In the genomic region with DNA sequence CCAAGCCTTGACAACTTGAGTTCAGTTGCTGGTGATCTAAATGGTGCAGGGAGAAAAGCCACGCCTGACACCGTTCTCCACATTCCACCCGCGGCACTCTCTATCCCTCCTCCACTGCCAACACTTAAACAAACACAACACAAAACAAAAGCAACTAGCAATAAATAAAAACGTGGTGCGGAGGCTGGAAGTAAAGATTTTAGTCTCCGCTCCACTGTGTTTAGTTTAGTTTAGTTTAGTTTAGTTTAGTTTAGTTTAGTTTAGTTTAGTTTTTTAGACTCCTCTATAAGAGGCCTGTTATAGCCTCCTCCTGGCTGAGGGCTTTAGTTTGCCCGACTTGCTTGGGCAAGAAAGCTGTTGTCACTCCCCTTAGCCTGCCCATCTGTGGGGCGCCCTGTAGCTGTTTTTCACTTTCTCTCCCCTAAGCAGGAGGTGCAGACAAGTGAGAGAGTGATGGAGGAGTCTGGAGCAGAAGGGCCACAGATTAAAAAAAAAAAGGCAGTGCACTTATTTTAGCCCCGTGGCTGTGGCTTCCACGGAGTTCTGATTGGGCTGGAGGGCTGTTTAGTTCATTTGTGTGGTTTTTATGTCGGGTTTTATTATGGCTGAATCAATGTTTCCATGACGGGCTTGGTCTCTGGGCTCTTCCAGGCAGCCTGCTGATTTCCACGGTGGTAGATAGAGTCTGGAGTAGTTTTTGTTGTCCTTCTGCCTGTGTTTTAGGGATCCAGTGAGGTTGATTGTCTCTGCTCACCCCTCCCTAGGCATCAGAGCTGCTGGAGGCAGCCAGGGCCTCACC, we compare ENCODE assay signal across 8 mouse cellular contexts. TPM values are rescaled to one million over a fixed set of nuclear protein-coding genes. Genes with fewer than 3 reads are reported as not detected.
DNase-seq lines count a peak whose midpoint lies in the region; ATAC-seq lines count a peak whose summit lies in the region.

No protein-coding gene starts in this region.

- no peak for ATAC-seq in kidney, embryonic 15.5 days (replicated peaks; ENCODE audit: low FRiP score)
- peak; percentile 16; the same call in 1 of the 2 replicates for ATAC-seq in embryonic facial prominence, embryonic 14.5 days (ENCODE audit: low read depth)
- ATAC-seq in inflammation-experienced regulatory T-cells, adult 6 months: peak; percentile 51

- peaks cover 36% of the 10 kb centered on the region for H3K4me1 ChIP-seq in kidney, embryonic 15.5 days
- peaks cover 12% of the 10 kb centered on the region; the same call in 1 of the 2 replicates for H3K4me1 ChIP-seq in embryonic facial prominence, embryonic 14.5 days (ENCODE audit: control insufficient read depth, insufficient read depth, low read length)

- 22% methylated on average over 14 of the region's 14 CpGs for WGBS in kidney, embryonic 15.5 days
- WGBS in embryonic facial prominence, embryonic 14.5 days: 16% methylated on average over 14 of the region's 14 CpGs

- H3K4me3 ChIP-seq in kidney, embryonic 15.5 days (replicated peaks): peak overlapping the region; percentile 63
- H3K4me3 ChIP-seq in embryonic facial prominence, embryonic 14.5 days (ENCODE audit: low read depth, low read length): peak overlapping the region; percentile 67

- 0 out of 2 replicates have a peak overlapping the region, but pooled peaks have one; percentile 63 for H3K9ac ChIP-seq in kidney, embryonic 15.5 days
- peak overlapping the region; percentile 79 for H3K9ac ChIP-seq in embryonic facial prominence, embryonic 14.5 days (ENCODE audit: low read depth, low read length)

- peak overlapping the region; percentile 86 for H3K4me2 ChIP-seq in kidney, embryonic 15.5 days
- H3K4me2 ChIP-seq in embryonic facial prominence, embryonic 14.5 days (ENCODE audit: low read depth, low read length): peak overlapping the region; percentile 88

- no peaks in the 10 kb centered on the region for H3K27me3 ChIP-seq in kidney, embryonic 15.5 days
- H3K27me3 ChIP-seq in embryonic facial prominence, embryonic 14.5 days (replicated peaks; ENCODE audit: control insufficient read depth, insufficient read depth, low read length): no peaks in the 10 kb centered on the region

- no peak for DNase-seq in kidney, adult 9 months
- DNase-seq in embryonic facial prominence, embryonic 14.5 days (ENCODE audit: low spot score): peak; percentile 83
- peak; percentile 37 for DNase-seq in naive thymus-derived CD4-positive, alpha-beta T cell, adult 2 months (ENCODE audit: low read depth)
- DNase-seq in cerebellum, postnatal 10 days: no peak
- no peak for DNase-seq in T-cell, adult 2 months (ENCODE audit: low spot score)
- DNase-seq in layer of hippocampus, adult 11-12 months (ENCODE audit: low spot score): no peak

- H3K36me3 ChIP-seq in kidney, embryonic 15.5 days: 0 out of 2 replicates have a peak, but pooled peaks cover 2% of the 10 kb centered on the region
- H3K36me3 ChIP-seq in embryonic facial prominence, embryonic 14.5 days (ENCODE audit: control insufficient read depth, insufficient read depth, low read length): no peaks in the 10 kb centered on the region

- H3K9me3 ChIP-seq in kidney, embryonic 15.5 days (replicated peaks): no peaks in the 10 kb centered on the region
- H3K9me3 ChIP-seq in embryonic facial prominence, embryonic 14.5 days (ENCODE audit: control insufficient read depth, low read length): no peaks in the 10 kb centered on the region

- H3K27ac ChIP-seq in kidney, embryonic 15.5 days: peak overlapping the region; percentile 30
- H3K27ac ChIP-seq in embryonic facial prominence, embryonic 14.5 days (replicated peaks; ENCODE audit: low read depth, low read length): peak overlapping the region; percentile 92

RNA-seq across cellular contexts. Expression of a gene that starts 1.3 kb away (rescaled TPM):
- polyA plus RNA-seq in kidney, embryonic 15.5 days (2015; fragmentation: Nextera tagmentation; extraction: Ambion mirVana): 7.7 and 8.0 TPM in 2 replicates
- 9.1 and 10.8 TPM in 2 replicates for polyA plus RNA-seq in embryonic facial prominence, embryonic 14.5 days (2014; fragmentation: Nextera tagmentation; extraction: Ambion mirVana)
- 1 to 10 TPM; 1.1 to 2.5 (median 2.1) TPM for polyA plus RNA-seq in inflammation-experienced regulatory T-cells, adult 6 months (2017; shearing (Covaris generic))

Comparison
In these comparisons a context has a peak if more than half of its experiments do, and no peak if none do; other contexts are left out.
1. DNase-seq: peak in embryonic facial prominence, embryonic 14.5 days (single experiment) and naive thymus-derived CD4-positive, alpha-beta T cell, adult 2 months (single experiment); none in kidney, adult 9 months (single experiment), cerebellum, postnatal 10 days (0 of 2), T-cell, adult 2 months (single experiment) and layer of hippocampus, adult 11-12 months (single experiment).